Mouse (Mus musculus): Measurements from ENCODE around the gene Grin2d.
"Not testable (repeated sequence)": the region's sequence is repeated elsewhere in the genome, so short reads cannot be mapped to it uniquely, and the experiment has no call there.

Grin2d gene

DNA sequence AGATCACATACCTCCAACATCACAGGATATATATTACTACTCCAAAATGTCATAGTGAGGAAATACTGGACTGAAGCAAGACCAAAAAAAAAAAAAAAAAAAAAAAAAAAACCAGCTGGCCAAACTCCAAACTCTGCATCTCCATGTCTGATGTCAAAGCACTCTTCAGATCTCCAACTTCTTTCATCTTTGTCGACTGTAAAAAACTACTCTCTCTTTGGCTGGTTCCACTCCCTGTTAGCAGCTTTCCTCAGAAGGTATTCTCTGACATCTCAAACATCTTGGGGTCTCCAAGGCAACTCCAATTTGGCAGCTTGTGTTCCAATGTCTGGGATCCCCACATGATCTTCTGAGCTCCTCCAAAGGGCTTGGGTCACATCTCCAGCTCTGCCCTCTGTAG, at the start of gene Grin2d:
Gene Grin2d (minus strand): TSS at position 101 of the 400 bp plus-strand sequence.
- not testable (repeated sequence) for DNase-seq

DNA sequence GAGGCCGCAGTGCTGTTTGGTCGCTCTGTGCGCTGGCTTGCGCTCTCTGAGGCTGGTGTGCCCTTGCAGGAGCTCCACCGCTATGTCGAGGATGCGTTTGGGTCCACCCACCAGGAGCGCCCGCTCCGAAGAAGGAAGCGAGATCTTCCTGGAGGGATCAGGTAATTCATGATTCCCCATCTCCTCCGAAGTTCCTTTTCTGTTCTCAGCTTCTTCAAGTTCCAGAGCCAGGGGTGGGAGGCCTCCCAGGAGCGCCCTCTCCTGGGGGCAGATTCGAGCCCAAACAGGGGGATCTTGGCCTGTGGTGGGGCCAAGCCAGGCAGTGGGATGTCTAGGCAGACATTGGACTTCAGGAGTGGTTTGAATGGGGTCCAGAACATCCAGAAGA, 46.2 kb upstream of the Grin2d start:
- peak; percentile 59 to 64 for DNase-seq

DNA sequence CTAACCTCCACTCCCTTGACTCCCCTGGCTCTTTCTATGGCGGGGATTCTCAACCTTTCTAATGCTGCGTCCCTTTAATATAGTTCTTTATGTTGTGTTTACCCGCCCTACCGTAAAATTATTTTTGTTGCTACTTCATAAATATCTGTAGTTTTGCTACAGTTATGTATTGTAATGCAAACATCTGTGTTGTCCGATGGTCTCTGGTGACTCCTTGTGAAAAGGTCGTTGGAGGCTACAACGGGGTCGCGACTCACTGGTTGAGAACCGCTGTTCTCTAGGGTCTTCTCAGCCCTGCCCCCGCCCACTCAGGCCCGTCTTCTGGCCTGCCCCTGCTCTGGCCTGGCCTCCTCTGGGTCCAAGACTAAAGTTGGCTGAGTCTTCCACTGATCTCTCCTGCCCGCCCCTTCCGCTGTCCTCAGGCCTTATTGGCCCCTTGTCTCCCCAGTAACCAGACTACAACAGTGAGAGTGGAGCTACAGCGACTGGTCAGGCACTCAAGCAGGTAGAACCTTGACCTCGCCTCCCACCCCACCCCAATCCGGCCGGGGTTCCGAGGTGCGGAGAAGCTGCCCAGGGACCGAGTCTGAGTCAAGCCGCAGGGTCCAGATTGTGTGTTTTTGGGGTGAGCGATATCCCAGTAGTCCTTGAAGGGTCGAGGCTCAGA, 45.7 kb upstream of the Grin2d start, which contains the start of gene Ccdc114:
Gene Ccdc114 (plus strand): TSS at position 311 of the 667 bp plus-strand sequence.
- DNase-seq, result peak; percentile 69 to 71

DNA sequence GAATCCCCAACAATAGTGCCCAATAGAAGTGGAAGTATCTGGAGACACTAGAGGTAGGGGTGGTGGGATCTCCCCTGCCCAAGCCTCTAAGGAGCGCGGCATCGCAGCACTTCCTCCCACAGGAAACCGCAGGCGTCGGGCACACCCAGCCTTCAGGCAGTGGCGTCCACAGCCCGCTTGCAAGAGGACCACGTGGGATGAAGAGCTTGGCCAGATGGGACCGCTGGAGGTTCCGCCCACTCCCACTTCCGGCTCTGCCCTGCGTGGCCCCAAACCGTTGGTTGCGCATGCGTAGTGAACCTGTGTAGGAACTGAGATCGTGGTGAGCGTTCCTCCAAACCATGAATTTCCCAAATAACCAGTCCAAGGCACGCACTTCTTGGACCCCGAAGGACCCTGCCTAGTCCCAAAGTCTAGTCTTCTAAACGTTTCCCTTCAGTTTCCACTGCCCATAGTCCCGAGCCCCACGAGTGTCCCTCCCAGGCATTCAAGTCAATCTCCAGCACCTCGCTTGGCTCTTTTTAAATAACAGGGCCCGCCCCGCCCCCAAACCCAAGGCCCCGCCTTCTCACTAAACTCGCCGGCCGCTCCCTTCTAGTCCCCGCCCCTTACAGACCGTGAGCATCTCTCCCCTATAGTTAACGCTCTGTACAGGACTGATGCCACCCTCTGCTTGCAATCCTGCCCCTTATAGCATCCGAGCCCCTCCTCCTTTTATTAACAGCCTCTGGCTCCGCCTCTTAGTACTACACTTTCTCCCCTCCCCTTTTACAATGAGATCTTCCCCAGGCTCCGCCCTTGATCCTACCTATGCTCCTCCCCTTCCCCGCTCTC, 45.0 kb upstream of the Grin2d start:
- peak; percentile 95 for DNase-seq

DNA sequence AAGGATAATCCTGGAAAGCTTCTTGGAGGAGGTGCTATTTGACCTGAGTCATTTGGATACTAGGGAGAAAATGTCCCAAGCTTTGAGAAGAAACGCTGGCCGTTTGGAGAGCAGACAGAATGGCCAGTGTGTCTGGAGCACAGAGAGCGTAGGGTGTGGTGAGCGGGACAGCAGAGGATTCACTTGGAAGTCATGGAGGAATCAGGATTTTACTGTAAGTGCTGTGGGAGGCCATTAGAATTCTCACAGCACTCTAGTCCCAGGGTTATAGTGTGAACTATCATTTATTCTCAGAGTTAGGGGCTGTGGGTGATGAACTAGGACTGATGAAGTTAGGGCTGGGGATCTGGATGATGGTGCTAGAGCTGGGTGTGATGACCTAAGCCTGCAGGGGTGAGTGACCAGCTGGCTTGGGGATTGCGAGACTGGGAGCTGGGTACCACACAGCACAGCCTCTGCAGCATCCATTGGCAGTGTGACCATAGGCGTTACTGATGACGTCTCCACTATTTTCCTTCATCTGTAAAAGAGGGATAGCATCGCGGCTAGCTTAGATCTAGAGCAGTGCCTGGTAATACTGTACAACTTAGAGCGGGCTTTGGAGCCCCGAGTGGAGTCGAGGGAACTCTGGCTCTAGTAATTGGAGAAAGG, 43.9 kb upstream of the Grin2d start:
- peak; percentile 29 to 34 for DNase-seq

DNA sequence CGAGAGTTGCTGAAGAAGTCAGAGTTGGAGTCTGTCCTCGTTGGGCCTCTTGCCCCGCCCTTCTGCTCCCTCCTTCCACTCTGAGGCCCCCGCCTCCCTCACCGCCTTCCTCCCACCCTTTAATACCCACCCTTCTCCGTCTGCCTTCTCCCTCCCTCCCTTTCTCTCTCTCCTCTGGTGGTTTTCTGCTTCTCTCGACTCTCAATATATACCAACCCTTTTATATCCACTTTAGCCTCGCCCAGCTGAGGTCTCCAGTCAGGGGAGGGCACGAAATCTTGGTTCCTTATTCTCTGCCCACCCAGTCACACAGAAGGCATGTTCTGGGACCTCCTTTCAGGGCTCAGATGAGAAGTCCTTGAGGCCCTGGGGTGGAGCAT, 43.1 kb upstream of the Grin2d start, which contains the start of gene Emp3:
Gene Emp3 (minus strand): TSS at position 163 of the 380 bp plus-strand sequence.
- peak; percentile 77 to 81 for DNase-seq

DNA sequence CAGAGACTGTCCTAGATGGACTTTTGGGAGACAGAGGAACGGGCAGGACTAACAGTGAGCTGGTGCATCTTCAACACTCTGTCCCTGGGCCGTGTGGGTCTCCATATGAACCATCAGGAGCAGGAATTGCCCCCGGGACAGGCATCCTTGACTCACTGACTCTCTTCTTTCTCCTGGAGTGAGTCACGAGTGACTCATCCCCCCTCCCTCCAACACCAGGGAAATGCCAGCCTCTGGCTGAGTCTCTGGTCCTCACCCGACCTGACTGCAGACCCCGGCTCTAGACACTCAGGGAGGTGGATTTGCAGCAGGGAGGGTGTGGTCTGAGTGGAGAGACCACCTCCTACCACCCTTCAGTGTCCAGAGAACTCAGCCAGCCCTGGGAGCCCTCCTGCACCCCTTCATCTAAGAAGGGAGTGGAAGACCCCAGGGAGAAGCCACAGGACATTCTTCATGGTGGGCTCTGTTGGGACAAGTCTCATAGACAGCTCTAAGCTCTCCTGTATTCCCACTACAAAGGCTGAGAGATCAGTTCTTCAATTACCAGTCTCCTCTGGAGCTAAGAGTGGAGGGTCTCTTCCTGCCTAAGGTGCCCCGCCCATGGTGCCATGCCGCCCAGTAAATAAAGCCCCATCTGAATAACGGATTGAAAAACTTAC, 42.5 kb upstream of the Grin2d start:
- DNase-seq, result peak in 1 of 2 experiments; percentile 43

DNA sequence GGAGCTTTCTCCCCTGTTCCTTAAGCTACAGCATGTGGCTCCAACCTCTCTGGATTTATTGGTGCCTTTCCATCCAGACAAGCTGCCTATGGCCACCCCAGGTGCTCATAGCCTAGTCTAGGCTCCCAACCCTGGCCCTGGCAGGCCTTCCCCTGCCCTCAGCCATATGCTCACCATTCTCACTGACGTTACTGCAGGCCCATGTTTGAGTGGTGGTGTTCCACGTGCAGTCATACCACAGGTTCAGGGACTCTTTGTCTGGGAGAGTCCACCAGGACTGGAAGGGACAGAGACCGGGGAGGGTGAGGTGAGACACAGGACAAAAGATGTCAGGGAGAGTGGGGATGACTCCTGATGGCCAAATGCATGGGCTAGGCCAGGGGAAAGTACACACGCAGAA, 41.6 kb upstream of the Grin2d start:
- DNase-seq, result peak in 1 of 2 experiments; percentile 16

DNA sequence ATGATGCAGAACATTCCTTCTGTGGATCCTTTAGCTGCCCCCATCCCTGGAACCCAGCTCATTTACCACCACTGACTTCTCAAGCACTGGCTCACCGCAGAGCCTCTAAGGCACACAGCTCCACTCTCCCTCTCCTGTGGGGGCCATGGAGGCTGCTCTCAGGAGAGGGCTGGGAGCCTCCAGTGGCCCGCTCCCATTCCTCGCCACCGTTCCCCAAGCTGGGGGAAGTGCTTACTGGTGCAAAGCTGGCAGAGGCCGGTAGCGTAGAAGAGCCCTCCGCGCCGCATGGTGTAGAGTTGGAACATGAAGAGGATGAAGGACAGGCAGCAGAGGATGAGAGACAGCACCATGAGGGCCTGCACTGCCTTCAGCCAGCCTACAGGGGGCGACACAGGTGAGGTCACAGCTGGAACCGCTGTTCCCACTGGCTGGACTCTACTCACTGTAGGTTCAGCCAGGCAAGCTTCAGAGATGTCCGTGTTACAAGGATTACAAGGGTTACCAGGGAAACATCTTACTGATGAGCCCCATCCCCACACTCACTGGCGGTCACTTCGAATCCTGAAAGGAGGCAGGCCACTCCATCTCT, 41.0 kb upstream of the Grin2d start:
- DNase-seq, result peak; percentile 73

DNA sequence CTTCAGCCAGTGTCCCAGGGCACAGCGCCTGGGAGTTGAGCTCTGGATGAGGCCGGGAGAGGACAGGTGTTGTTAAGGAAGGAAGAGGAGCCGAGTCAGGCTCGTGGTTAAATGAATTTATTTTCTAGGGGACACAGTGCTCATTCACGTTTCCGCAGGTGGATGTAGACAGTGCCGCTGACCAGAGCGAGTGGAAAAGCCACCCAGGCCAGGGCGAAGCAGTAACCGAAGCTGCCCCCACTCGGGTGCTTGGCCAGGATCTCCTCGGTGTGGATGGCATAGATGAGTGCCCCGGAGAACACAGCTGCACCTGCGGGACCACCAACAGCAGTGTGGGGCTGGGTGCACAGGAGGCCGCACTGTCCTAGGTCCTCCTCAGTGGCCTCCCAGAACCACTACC, 39.7 kb upstream of the Grin2d start:
- no peak for DNase-seq

DNA sequence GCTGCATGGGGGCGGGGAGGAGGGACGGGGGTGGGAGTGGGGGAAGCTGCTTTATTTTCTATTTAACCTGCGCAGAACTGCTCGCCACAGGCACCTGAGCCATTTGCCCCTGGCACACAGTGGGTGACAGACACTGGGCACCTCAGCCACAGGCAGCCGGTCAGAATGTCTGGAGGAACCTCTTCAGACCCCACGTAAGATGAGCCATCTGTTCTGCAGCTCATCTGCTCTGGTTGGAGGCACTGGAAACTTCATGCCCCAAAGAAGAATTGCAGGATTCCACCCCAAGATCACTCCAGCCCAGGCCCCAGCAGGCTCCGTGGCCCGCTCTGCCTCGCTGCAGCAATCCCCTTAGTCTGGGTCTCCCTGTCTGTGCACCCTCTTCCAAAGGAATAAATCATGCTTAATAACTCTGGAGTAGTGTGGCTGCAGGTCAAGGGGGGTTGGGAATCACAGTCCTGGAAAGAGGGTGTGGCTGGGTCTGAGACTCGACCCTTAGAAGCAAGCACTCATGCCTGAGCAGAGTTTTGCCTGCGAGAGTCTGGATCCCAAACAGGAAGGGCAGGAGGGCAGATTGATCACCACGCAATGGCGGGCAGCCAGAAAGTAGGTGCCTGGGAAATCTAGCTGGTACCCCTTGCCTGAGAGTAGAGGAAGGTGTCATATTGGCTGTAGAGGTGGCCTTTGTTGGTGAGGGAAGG, 39.0 kb upstream of the Grin2d start:
- DNase-seq, result no peak

DNA sequence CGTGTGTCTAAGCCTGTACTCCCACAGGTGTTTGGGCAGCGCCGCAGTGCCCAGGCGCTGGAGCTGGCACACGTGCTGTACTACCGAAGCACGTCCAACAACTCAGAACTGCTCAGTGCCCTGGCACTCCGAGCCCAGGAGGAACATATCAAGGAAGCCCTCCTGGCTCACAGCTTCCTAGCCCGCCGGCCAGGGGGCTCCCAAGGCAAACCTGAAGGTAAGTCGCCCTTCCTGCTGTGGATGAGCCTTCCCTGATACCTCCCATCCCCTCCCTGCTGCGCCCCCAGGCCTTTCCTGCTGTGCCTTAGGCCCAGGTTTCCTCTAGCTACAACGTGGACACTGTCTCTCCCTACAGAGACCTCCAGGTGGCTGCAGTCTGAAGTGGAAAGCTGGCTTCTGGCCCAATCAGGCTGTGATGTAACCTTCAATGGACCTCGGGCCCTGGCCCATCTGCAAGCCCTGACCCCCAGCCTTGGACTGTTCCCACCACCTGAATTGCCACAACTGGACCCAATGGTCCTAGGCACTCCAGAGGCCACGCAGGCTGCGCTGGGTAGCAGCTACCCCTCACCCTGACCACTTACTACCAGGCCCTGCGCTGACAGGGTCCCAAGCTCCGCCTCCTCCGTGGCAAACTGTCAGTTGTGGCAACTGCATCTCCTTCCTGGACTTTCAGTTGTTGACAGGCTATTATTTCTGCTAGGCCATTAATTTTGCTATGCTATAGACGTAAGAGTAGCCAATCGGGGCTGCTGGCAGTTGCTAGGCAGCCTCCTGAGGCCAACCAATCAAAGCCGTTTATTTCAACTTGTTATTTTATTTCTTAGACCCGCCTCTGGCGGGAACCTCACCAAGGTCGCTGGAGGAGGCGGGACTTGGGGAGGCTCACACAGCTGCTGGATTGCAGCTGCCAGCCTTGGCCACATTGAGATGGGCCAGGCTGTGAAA, 38.2 kb upstream of the Grin2d start:
- DNase-seq, result peak; percentile 77 to 78

DNA sequence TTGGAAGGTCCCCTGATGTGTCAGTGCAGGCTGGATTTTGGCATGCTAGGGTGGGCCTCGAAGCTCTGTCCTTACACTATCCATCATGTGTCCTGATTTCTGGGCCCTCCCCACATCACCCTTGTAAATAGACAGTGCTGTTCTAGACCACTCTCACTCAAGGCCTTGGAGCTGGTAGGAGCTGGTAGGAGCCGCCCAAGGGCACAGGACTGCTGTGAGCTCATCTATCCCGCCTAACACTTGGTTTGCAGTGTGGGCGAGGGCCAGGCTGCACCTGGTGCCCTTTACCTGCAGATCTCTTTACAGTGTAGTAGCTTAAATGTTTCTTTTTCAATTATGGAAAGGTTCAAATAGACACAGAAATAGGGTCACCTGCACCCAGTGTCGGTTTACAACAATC, 36.8 kb upstream of the Grin2d start:
- no peak for DNase-seq

DNA sequence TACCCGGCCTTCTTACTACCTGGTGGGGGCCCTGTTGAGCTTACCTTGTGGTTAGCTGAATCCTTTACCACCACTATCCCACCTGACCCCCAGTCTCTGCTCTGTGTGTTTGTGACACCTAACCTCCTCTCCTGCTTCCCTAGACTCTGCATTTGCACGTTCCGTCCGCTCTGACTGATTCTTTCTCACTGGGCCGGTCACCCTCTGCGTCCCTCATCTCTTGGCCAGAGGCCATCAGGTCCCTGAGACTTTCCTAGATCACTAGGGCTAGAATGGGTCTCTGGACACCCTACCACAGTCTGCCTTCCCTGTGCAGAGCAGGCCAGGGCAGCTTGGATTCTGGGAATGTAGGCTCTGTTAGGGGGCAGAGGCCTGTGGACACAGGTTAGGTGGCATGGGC, 35.9 kb upstream of the Grin2d start:
- no peak for DNase-seq

DNA sequence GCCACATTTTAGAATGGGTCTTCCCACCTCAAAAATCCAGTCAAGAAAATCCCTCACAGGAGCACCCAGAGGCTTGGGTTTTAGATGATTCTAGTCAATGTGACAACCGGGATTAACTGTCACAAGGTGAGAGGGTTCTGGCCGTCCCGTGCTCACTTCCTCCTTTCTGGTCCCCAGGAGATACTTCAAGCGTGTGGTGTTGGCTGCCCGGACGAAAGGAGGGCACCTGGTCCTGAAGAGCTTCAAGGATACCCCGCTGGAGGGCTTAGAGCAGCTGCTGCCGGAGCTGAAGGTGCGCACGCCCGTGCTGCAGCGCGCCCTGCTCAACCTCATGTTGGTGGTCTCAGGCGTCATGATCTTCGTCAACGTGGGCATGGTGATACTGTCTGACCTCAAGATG, 31.0 kb upstream of the Grin2d start:
- peak; percentile 15 to 28 for DNase-seq

DNA sequence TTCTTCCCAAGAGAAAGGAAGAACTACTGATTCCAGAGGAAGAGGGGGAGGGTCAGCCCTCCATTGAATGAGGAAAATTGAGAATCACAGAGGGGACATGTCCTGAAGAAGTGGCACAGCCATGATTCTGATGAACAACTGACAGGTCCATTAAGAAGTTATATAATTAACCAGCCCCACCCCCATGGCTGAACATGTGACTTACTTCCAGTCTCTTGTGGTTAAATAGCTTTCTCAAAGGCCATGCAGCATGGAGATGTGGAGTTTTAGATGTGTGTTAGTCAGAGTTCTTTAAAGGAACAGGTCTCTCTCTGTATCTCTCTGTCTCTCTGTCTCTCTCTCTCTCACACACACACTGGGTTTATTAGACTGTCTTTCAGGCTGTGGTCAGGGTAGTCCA, 30.2 kb upstream of the Grin2d start:
- DNase-seq, result peak in 1 of 2 experiments; percentile 28

DNA sequence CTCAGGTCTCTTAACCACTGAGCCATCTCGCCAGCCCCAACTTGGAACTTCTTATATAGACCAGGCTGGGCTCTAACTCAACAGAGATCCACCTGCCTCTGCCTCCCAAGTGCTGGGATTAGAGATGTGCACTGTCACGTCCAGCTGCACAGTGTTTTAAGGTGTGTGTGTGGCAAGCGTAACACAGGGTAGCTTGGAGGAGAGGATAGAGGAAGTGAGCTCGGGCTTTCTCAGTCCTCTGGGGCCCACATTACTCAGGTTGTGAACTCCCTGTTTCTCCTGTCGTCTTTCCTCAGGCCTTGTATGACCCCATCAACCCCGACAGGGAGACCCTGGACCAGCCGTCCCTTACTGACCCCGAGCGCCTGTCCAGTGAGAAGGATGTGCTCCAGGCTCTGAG, 28.4 kb upstream of the Grin2d start:
- DNase-seq, result peak in 1 of 2 experiments; percentile 22

DNA sequence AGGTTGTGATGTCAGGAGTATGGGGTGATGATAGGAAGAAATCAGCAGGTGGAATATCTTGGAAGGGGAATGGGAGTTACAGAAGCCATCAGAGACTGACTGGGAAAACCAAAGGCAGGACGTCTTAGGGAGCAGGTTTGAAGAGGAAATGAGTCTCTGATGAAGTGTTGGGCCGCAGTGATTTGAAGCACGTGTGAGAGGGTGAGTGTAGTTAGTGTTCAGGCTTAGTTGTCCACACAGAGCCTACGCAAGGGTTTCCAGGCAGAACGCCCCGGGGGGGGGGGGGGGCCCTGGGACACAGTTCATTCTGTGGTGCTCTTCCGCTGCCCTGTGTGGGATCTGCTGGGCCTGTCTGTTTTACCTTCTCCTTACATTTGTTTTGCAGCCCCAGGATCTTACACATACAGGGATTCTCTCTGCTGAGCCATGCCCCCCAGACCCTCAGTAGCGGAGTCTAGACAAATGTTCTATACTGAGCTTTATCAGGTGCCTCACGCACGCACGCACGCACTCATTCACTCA, 24.4 kb upstream of the Grin2d start:
- no peak for DNase-seq

DNA sequence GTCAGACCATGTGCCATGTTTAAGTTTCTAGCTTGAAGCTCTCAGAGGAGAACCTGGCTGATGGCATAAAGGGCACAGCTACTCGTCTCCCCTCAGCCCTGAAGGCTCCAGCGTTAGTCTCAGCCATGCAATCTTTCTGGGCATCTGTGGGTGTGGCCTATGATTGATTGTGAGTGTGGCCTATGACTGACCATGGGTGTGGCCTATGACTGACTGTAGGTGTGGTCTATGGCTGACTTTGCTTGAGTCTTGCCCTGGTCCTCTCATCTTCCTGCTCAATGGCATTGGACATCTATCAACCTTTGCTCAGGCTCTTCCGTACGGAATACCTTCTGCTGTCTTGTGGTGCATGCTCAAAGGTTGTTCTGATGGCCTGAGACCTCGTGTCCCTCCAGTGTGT, 23.4 kb upstream of the Grin2d start:
- DNase-seq, result no peak

DNA sequence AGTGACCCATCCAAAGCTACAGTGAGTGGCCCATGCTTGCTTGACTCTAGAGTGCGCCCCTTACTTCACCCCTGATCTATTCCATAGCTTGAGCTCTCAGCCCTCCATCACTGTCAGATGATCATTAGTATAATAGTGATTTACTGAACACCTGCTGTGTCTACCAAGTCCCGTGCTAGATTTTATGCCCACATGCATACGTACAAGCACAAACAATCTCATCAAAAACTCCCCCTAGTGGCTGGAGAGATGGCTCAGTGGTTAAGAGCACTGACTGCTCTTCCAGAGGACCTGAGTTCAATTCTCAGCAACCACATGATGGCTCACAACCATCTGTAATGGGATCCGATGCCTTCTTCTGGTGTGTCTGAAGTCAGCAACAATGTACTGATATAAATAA, 19.9 kb upstream of the Grin2d start:
- DNase-seq, result peak; percentile 65 to 72
